Mouse (Mus musculus) midbrain, postnatal 0 days (tissue): Measurements from ENCODE around the gene Tmie. TPM values are rescaled to one million over a fixed set of nuclear protein-coding genes. Genes with fewer than 3 reads are reported as not detected.

Source experiments
- ATAC-seq: fragments of 200-750 bp; cut with Nextera tagmentation; 2 replicates; pipeline ENCODE4 v1.8.0; 2017; ENCODE audit warnings: moderate number of reproducible peaks, mild to moderate bottlenecking, moderate TSS enrichment, moderate library complexity; ENCODE audit not compliant: low FRiP score
- DNase-seq: peaks from one replicate; pipeline ENCODE4 v3.0.0-alpha.2; 2015; ENCODE audit warnings: low spot score
- H3K27ac ChIP-seq: fragments of 300-500 bp; sonication (generic); 2 replicates; pipeline ENCODE4 v1.5.1; 2014; ENCODE audit warnings: low read depth, mild to moderate bottlenecking, low read length, mixed read lengths
- H3K27me3 ChIP-seq: fragments of 300-500 bp; sonication (generic); 2 replicates; pipeline ENCODE4 v1.6.1; 2014; ENCODE audit warnings: low read length, control low read depth, mixed read lengths; ENCODE audit not compliant: insufficient read depth
- H3K36me3 ChIP-seq: fragments of 300-500 bp; sonication (generic); 2 replicates; pipeline ENCODE4 v1.6.1; 2014; ENCODE audit warnings: low read length, control low read depth, mixed read lengths; ENCODE audit not compliant: insufficient read depth
- H3K4me1 ChIP-seq: fragments of 300-500 bp; sonication (generic); 2 replicates; pipeline ENCODE4 v1.6.1; 2014; ENCODE audit warnings: mild to moderate bottlenecking, control low read depth, antibody characterized with exemption, low read length, mixed read lengths; ENCODE audit not compliant: insufficient read depth
- H3K4me2 ChIP-seq: fragments of 300-500 bp; sonication (generic); 2 replicates; pipeline ENCODE4 v1.6.1; 2014; ENCODE audit warnings: low read depth, mild to moderate bottlenecking, low read length, mixed read lengths; ENCODE audit not compliant: poor library complexity, severe bottlenecking
- H3K4me3 ChIP-seq: fragments of 300-500 bp; sonication (generic); 2 replicates; pipeline ENCODE4 v1.5.1; 2014; ENCODE audit warnings: low read depth, mild to moderate bottlenecking, low read length, moderate library complexity
- H3K9ac ChIP-seq: fragments of 300-500 bp; sonication (generic); replicated peaks from 2 replicates; pipeline ENCODE4 v1.6.1; 2014; ENCODE audit warnings: mild to moderate bottlenecking, low read length, moderate library complexity, mixed read lengths; ENCODE audit not compliant: poor library complexity, severe bottlenecking
- H3K9me3 ChIP-seq: fragments of 300-500 bp; sonication (generic); 2 replicates; pipeline ENCODE4 v1.6.1; 2016; ENCODE audit warnings: low read length, control low read depth
- CTCF ChIP-seq: IDR thresholded peaks from 2 replicates; pipeline ENCODE4 v1.5.1; 2016; ENCODE audit warnings: antibody characterized with exemption, mild to moderate bottlenecking
- WGBS: fragments of 180-500 bp; shearing (Covaris S2); extraction: QIAGEN DNeasy Blood & Tissue Kit; methylation state at CpG from one replicate; pipeline ENCODE4 v1.1.7; 2014; 5-methylcytosine and 5-hydroxymethylcytosine counted together
- polyA plus RNA-seq: library from polyadenylated mRNA; unstranded; fragments of >200 nt; fragmentation: Nextera tagmentation; extraction: Ambion mirVana; gene quantifications from 2 replicates; pipeline ENCODE4 v1.2.1, GENCODE M21; 2015
- total RNA-seq: library from RNA; depleted of rRNA; stranded (reverse); fragments of >200 nt; gene quantifications from 2 replicates; pipeline ENCODE4 v1.2.3, GENCODE M21; 2014

Tmie gene
- total and polyA plus RNA-seq, 2 experiments from 2014 or later: 3.7 to 6.6 TPM

GRCm38 (mm10) chr9:110856920-110857319 lies 23.0 kb downstream of the Tmie start:
- no peaks in the 10 kb centered on the region for H3K9me3 ChIP-seq
- 0 out of 2 replicates have a peak, but pooled peaks cover 5% of the 10 kb centered on the region for H3K4me1 ChIP-seq
- no peak overlapping the region for H3K4me3 ChIP-seq
- H3K27ac ChIP-seq: no peak overlapping the region
- DNase-seq: no peak
- H3K9ac ChIP-seq: no peak overlapping the region
- no peak for ATAC-seq
- TF ChIP-seq CTCF: no peak
- H3K4me2 ChIP-seq: no peak overlapping the region
- no peaks in the 10 kb centered on the region for H3K36me3 ChIP-seq
- WGBS: 71% methylated on average over 4 of the region's 4 CpGs
- peaks cover 17% of the 10 kb centered on the region for H3K27me3 ChIP-seq

- Histone ChIP-seq H3K4me1 (0 out of 2 replicates have a peak, but pooled peaks cover 5% of the 10 kb centered on the region), H3K27ac (no peak overlapping the region), H3K36me3 (no peaks in the 10 kb centered on the region), H3K9me3 (no peaks in the 10 kb centered on the region), H3K4me3 (no peak overlapping the region), H3K27me3 (peaks cover 17% of the 10 kb centered on the region), H3K9ac (no peak overlapping the region), H3K4me2 (no peak overlapping the region)
- WGBS: 71% methylated on average over 7 of the region's 7 CpGs
- ATAC-seq (no peak), DNase-seq (no peak)
- no peak for TF ChIP-seq CTCF
Observed at GRCm38 (mm10) chr9:110855903-110856302, 24.0 kb downstream of the Tmie start.

GRCm38 (mm10) chr9:110849162-110849561 lies 30.8 kb downstream of the Tmie start:
- no peak for ATAC-seq

DNA sequence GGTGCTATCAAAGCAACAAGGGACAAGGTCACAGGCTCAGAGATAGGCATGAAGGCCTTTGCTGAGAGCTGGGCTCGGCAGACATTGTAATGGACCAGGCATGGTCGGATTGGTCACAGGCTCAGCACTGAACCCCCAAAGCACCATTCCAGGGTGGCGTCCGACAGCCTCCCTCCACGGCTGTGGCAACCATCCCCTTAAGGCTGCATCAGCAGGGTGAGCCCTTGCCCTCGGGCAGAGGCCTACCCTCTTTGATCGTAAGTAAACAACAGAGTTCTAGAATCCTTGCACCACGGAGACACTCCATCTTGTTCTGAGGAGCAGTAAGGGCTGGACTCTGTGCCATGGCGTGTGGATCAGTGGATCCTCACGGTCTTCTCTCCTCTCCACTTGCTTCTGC lies 35.7 kb downstream of the Tmie start, which contains the start of gene Prss46:
Prss46 (plus strand) TSS at position 301 of the 400 bp plus-strand sequence.
- DNase-seq: no peak
- no peak for TF ChIP-seq CTCF
- Histone ChIP-seq H3K36me3 (no peaks in the 10 kb centered on the region), H3K4me2 (no peak within 1 kb of the TSS), H3K4me3 (no peak within 1 kb of the TSS), H3K4me1 (no peaks in the 10 kb centered on the region), H3K27me3 (no peaks in the 10 kb centered on the region), H3K9ac (no peak within 1 kb of the TSS), H3K27ac (no peak within 1 kb of the TSS), H3K9me3 (no peaks in the 10 kb centered on the region)
- 89% methylated on average over 10 of the region's 10 CpGs for WGBS
- ATAC-seq: no peak

More at GRCm38 (mm10) chr9:110849162-110849561, 30.8 kb downstream of the Tmie start:
- Histone ChIP-seq H3K36me3 (no peaks in the 10 kb centered on the region), H3K9me3 (no peaks in the 10 kb centered on the region), H3K27ac (no peak overlapping the region), H3K4me1 (no peaks in the 10 kb centered on the region), H3K27me3 (no peaks in the 10 kb centered on the region), H3K4me2 (no peak overlapping the region), H3K9ac (no peak overlapping the region), H3K4me3 (no peak overlapping the region)
- WGBS: 79% methylated on average over 7 of the region's 7 CpGs
- no peak for TF ChIP-seq CTCF
- no peak for DNase-seq

DNA sequence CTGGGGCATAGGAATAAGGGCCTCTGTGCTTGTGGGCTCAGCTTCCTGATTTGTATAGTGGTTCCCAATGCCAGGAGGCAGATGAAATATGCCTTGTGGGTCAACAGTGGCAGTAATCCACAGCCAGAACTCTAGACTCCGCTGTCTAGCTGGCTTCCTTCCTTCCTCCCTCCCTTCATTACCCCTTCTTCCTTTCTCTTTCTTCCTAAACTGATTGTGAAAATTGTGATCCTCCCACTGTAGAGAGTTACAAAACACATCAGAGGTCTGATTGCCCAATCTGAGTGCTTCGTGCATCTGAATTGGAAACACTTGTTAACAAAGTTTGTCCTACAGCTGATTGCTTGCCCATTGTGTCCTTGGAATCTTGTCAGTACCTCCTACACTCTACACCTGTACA lies 38.5 kb downstream of the Tmie start:
- H3K36me3 ChIP-seq: no peaks in the 10 kb centered on the region
- H3K4me2 ChIP-seq: no peak overlapping the region
- H3K9ac ChIP-seq: no peak overlapping the region
- DNase-seq (no peak), ATAC-seq (no peak)
- no peaks in the 10 kb centered on the region for H3K27me3 ChIP-seq
- H3K4me1 ChIP-seq: no peaks in the 10 kb centered on the region
- no peaks in the 10 kb centered on the region for H3K9me3 ChIP-seq
- no peak overlapping the region for H3K4me3 ChIP-seq
- no peak overlapping the region for H3K27ac ChIP-seq
- WGBS: 86% methylated on average over 2 of the region's 2 CpGs
- no peak for TF ChIP-seq CTCF

DNA sequence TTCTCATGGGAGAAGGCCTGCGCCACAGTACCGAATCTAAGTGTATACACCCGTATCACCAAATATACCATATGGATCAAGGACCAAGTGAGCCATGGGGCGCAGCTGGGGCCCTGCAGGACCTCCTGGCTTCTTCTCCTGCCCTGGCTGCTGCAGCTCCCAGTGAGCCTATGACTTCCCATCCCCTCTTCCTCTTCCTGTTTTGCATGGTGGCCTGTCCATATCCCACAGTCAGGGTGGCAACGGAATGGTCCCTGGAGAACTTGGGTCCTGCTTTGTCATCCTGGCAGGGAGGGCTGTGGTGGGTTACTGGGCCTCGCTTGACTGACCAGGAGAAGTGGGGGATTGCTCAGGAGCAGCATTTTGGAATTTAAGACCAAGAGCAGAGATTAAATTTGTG lies 39.0 kb downstream of the Tmie start:
- Histone ChIP-seq H3K36me3 (no peaks in the 10 kb centered on the region), H3K4me3 (no peak overlapping the region), H3K27me3 (no peaks in the 10 kb centered on the region), H3K9ac (no peak overlapping the region), H3K27ac (no peak overlapping the region), H3K9me3 (no peaks in the 10 kb centered on the region), H3K4me1 (no peaks in the 10 kb centered on the region), H3K4me2 (no peak overlapping the region)
- WGBS: 77% methylated on average over 6 of the region's 6 CpGs
- ATAC-seq (no peak), DNase-seq (no peak)
- no peak for TF ChIP-seq CTCF
